Mouse (Mus musculus) MEL (cell line): ENCODE measurements around the gene Dhrs3.

ENCODE experiments used
- E2F4 ChIP-seq: IDR thresholded peaks from 2 replicates; pipeline ENCODE4 v1.6.1; 2011; ENCODE audit warnings: low read depth, low read length, improper control_type of control experiment, borderline replicate concordance
- MAFK ChIP-seq: IDR thresholded peaks from 2 replicates; pipeline ENCODE4 v1.6.1; 2011; ENCODE audit warnings: low read depth, mild to moderate bottlenecking, low read length, improper control_type of control experiment, borderline replicate concordance
- NRF1 ChIP-seq: IDR thresholded peaks from 2 replicates; pipeline ENCODE4 v1.6.1; 2014; ENCODE audit warnings: low read depth, mild to moderate bottlenecking, inconsistent platforms, low read length, improper control_type of control experiment, moderate library complexity; ENCODE audit not compliant: poor library complexity, insufficient read depth, severe bottlenecking
- POLR2A ChIP-seq, 2 experiments: IDR thresholded peaks; 2 replicates each; pipeline ENCODE4 v1.6.1; 2011 to 2012; ENCODE audit warnings: low read length in 2 of 2, mild to moderate bottlenecking in 2 of 2, control low read depth in 1 of 2, improper control_type of control experiment in 1 of 2, low read depth in 1 of 2, moderate library complexity in 1 of 2; ENCODE audit not compliant: control insufficient read depth in 1 of 2, insufficient read depth in 1 of 2, poor library complexity in 1 of 2
- TBP ChIP-seq: IDR thresholded peaks from 2 replicates; pipeline ENCODE4 v1.8.0; 2011; ENCODE audit warnings: low read depth, low read length, improper control_type of control experiment
- ZKSCAN1 ChIP-seq: IDR thresholded peaks from 2 replicates; pipeline ENCODE4 v1.6.1; 2012; ENCODE audit warnings: low read depth, mild to moderate bottlenecking, inconsistent platforms, low read length, improper control_type of control experiment, moderate library complexity
- ZMIZ1 ChIP-seq: IDR thresholded peaks from 2 replicates; pipeline ENCODE4 v1.6.1; 2012; ENCODE audit warnings: low read depth, mild to moderate bottlenecking, inconsistent platforms, low read length, improper control_type of control experiment, moderate library complexity

GRCm38 (mm10) chr4:144934501-144934900 is 41.9 kb downstream of the Dhrs3 start:
- no peak for TF ChIP-seq E2F4
- no peak for TF ChIP-seq ZMIZ1
- no peak for TF ChIP-seq NRF1
- no peak for TF ChIP-seq POLR2A (IDR thresholded peaks at IDR 0.05; ENCODE audit: control insufficient read depth in 1 of 2, insufficient read depth in 1 of 2, low read depth in 1 of 2, low read length in 2 of 2, poor library complexity in 1 of 2)
- no peak for TF ChIP-seq MAFK
- no peak for TF ChIP-seq ZKSCAN1
- no peak for TF ChIP-seq TBP
